Mouse (Mus musculus): ENCODE results near the gene Gm37240.
A peak's percentile ranks its signal among the peaks of the same experiment; 100 is the strongest.
"Not testable (repeated sequence)": the region's sequence is repeated elsewhere in the genome, so short reads cannot be mapped to it uniquely, and the experiment has no call there.

Gm37240 gene

DNA sequence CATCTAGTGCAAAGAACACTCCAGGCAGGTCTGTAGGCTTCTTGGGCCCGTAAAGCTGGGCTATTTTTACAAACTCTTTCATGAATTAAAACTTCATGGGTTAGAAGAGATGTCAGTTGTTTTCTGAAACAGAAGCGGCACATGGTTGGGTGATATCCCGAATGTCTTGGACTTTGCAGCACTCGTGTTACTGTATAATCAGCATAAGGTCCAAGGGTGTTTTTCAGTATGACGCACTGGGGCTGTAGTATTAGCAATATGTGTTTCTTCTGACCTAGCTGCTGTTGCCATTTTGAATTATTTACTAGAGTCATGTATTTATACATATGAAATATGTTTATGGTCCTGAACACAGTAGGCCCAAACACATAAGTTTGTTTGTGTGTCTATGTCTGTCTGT, 961.2 kb downstream of the Gm37240 start:
- no peak for DNase-seq

GRCm38 (mm10) chr3:84925229-84925628, 962.1 kb downstream of the Gm37240 start:
- no peak for DNase-seq

- DNase-seq, result no peak
These were observed 963.6 kb downstream of the Gm37240 start for GRCm38 (mm10) chr3:84923670-84924069.

DNA sequence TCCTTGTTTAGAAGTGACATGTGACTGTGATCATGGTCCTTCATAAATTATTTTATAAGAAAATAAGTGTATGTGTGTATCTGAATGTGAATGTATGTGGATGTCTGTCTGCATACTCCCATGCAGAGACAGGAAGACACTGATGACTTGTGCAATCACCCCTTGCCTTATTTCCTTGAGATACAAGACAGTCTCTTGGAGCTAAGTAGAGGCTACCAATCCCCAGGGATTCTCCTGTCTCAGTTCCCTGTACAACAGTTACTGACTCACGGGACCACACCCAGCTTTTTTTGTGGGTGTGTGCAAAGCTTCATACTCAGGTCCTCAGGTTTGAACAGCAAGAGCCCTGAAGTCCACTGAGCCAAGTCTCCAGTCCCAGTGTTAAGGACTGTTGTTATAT, 964.1 kb downstream of the Gm37240 start:
- no peak for DNase-seq

DNA sequence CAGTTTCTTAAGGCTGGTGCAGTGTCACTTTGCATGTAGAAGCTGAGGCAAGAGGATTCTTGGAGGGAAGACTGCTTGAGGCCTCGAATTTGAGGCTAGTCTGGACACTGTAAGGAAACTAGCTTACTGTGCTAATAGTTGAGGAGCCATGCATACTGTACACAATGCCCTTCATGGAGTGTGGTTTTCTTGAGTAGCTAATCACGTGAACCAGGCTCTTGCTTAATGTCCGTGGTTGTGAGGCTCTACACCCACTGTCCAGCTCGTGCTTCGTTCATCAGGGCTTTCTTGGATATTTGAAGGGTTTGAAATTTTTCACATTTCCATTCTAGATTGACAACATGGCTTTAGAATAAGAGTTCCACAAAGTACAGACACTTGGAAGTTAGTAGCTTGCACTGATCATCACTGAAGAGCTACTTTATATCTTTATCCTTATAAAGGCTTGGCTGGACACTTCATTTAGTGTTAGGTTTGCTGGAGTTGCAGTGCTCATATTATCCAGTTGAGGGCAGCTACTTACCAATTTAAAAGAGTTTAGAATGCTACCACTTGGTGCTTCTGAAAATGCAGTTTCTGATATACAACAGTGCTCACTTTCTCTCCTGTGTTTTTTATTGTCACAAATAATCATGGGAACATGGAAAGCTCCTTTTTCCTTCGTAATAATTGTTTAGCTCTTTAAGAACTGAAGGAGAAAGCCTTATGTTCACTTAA, 965.5 kb downstream of the Gm37240 start:
- peak; percentile 29 for DNase-seq

GRCm38 (mm10) chr3:84917903-84918679, 969.2 kb downstream of the Gm37240 start:
- DNase-seq, result no peak

DNA sequence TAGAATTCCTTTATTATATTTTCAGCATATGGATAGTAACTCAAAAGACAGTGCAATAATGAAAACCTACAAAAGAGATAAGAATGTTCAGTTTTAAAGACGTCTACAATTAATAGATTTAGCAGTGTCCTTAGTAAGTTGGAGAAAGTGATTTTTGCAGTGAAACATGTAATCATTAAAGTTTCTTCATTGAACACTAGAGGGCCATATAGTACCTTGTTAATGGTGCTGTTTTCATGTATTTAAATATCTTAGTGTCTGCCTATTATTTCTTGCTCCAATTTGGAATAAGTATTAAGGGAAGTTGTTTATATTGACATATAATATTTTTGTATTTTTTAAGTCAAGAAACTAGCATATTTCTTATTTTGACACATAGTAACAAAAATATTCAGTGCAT, 973.0 kb downstream of the Gm37240 start:
- no peak for DNase-seq

- no peak for DNase-seq
These were observed 980.8 kb downstream of the Gm37240 start for GRCm38 (mm10) chr3:84906528-84906927.

DNA sequence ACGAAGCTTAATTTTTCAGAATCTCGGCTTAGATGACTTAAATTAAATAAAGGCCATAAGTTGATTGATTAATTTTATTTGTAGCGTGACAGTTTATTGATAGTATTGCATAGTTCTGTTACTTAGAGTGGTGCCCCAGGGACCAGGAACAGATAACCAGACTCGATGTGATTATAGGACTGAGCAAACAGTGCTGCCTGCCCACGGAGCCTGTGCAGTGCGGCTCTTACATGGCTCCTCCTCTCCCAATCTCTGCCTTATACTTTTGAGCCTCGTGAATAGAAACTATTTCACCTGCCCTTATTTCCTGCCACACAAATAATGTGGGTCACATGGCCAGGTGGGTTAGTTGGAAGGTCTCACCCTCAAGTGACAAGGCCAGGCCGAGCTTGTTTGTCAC, 989.4 kb downstream of the Gm37240 start:
- DNase-seq, result no peak

- DNase-seq, result no peak
These were observed 996.3 kb downstream of the Gm37240 start for GRCm38 (mm10) chr3:84890983-84891382.

GRCm38 (mm10) chr3:84889648-84890047, 997.7 kb downstream of the Gm37240 start:
- no peak for DNase-seq

DNA sequence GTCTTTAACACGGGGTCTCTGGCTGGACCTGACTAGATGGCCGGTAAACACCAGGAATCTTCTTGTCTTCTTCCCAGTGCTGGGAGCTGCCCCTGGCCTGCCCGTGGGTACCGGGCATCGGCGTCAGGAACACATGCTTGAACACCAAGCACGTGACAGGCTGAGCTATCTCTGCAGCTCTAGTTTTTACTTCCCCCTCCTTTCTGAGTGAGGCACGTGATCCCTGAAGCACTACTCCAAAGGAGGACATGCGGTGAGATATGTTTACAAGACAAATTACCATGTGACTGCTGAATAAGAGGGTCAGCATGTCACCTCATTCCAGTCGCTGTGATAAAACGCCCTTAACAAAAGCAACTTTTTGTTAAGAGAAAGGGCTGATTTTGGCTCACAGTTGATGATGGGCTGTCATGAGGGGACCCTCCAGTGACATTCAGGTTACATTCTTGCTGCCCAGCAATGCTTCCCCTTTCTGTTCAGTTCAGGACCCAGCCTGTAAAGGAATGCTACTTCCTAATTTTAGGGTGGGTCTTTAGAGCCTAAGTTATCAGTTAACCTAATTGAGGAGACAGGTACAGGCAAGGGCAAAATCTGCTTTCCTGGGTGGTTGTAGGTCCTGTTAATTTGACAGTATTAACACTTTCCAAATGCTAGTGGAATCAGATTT, 1003.4 kb downstream of the Gm37240 start:
- peak; percentile 25 for DNase-seq

- DNase-seq, result no peak
These were observed 1011.1 kb downstream of the Gm37240 start for GRCm38 (mm10) chr3:84876211-84876610.

DNA sequence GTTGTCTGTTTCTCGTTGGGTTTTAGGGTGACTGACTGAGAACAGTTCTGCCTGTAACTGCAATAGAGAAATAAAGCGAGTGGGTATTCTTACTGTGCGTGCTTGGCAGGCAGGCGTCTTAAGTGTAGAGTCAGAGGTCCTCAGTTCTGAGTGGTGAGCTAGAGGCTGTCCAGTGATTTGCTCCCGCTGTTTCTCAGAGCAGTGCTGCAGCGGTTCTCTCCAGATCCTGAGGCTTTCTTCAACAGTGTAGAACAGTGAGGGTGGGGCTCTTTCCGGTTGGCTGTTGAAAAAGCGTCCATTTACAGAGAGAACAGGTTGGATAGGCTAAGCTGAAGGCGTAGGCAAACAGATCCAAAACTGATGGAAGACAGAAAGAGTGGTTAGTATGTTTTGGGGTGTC, 1012.0 kb downstream of the Gm37240 start:
- DNase-seq, result no peak

GRCm38 (mm10) chr3:84870126-84870525, 1017.2 kb downstream of the Gm37240 start:
- DNase-seq, result no peak

GRCm38 (mm10) chr3:84867991-84868390, 1019.3 kb downstream of the Gm37240 start:
- DNase-seq, result no peak

DNA sequence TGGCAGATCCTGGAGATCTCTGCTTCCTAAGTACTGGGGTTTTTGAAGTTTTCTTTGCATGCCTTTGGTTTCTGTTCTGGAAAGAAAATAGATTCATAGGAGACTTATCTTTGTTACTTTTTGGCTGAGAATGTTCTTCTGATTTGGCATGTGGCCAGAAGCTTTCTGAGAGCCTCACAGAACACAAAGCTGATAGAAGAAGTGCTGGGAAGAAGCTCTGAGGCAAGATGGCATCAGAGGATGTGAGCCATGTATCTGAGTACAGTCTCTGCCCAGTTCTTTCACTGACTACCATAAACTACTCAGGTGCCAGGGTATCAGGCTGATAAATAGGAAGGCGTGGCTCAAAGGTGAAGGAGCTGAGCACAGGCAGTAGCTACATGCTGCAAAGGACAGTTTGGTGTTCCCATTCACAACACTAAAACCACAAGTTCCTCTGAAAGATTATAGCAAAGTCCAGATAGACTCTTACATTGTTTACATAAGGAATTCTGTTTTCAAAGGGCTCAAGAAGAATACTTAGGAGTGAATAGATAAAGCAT, 1019.8 kb downstream of the Gm37240 start:
- peak; percentile 21 for DNase-seq

DNA sequence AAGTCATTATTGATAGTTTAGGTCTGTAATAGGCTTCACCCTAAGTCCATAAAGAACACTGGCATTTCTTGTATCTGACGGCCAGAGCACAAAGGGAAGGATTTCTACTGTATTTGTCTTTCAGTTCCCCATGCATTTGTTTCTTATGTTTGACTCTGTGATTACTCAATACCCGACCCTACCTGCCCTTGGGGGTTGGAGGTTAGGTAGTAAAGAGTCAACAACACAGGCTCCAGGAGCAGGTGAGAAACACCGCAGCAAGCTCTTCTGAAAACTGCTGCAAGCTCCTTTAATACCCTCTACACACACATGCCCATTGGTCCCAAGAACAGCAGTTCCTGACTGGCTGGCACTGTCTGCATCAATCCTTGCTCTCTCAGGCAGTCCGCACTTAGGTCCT, 1020.5 kb downstream of the Gm37240 start:
- no peak for DNase-seq

DNA sequence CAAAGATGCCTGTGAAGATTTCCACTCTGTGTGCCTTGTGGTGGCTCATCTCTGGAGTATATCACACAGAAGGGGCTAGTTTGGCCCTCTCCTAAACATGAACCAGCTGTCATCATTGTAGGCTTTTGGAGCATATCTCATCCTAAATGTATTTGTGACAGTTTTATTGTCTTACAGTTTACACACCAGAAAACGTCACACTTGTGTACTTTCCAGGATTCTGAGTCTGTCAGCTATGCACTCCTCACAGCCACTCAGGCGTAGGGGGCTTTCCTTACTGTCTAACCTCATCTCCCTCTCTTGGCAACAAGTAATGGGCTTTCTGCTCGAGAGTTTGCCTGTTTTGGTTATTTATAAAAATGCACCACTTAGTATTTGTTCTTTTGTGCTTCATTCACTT, 1021.6 kb downstream of the Gm37240 start:
- no peak for DNase-seq

DNA sequence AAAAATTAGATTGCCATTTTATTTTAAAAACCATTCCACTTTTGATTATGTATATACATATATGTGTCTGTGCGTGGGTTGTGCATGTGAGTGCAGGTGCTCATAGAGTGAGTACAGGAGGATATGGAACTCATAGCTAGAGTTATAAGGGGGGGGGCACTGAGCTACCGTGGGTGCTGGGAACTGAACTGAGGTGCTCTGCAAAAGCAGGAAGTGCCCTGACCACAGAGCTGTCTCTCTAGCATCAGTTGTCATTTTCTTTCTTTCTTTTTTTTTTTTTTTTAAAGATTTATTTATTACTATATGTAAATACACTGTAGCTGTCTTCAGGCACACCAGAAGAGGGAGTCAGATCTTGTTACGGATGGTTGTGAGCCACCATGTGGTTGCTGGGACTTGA, 1025.5 kb downstream of the Gm37240 start:
- not testable (repeated sequence) for DNase-seq

- DNase-seq, result no peak
These were observed 1026.6 kb downstream of the Gm37240 start for GRCm38 (mm10) chr3:84860669-84861068.

DNA sequence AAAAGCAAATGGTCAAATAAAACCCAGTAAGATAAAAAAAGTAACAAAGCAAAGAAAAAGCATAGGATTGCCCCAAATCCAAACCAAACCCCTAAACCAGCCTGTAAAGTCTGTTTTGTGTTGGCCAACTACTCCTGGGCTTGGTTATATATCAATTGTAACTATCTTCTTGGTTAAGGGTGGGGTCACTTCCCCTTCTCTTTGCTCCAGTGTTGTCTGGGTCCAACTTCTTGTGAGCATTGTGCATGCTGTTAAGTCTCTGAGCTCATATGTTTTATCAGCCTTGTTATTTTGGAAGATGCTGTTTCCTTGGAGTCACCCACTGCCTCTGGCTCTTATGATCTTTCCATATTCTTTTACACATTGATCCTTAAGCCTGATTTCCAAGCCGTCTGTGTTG, 1032.9 kb downstream of the Gm37240 start:
- DNase-seq, result no peak

- DNase-seq, result no peak
These were observed 1034.4 kb downstream of the Gm37240 start for GRCm38 (mm10) chr3:84852877-84853276.

GRCm38 (mm10) chr3:84851801-84852200, 1035.5 kb downstream of the Gm37240 start:
- DNase-seq, result no peak

Measured in layer of hippocampus, adult 9-11 months (tissue).